Mouse (Mus musculus) lung, postnatal 0 days (tissue): ENCODE data around the gene Il34.

ENCODE experiments used
- CTCF ChIP-seq: IDR thresholded peaks from 2 replicates; pipeline ENCODE4 v1.5.1; 2016; ENCODE audit warnings: antibody characterized with exemption, mild to moderate bottlenecking
- EP300 ChIP-seq: IDR thresholded peaks from 2 replicates; pipeline ENCODE4 v1.6.1; 2016; ENCODE audit warnings: antibody characterized with exemption, mild to moderate bottlenecking, control low read depth

- TF ChIP-seq EP300 = no peak
- no peak for TF ChIP-seq CTCF
Measured at GRCm38 (mm10) chr8:110746661-110747060, 59.1 kb downstream of the Il34 start.
